Mouse (Mus musculus) limb, embryonic 11.5 days (tissue): Measurements from ENCODE around the gene Kansl3. TPM values are rescaled to one million over a fixed set of nuclear protein-coding genes. Genes with fewer than 3 reads are reported as not detected.

ENCODE experiments used
- ATAC-seq: fragments of 200-750 bp; cut with Nextera tagmentation; 2 replicates; pipeline ENCODE4 v1.8.0; 2017; ENCODE audit warnings: low read depth; ENCODE audit not compliant: insufficient number of reproducible peaks, low FRiP score, low TSS enrichment
- DNase-seq: peaks from one replicate; pipeline ENCODE4 v3.0.0-alpha.2; 2015; ENCODE audit warnings: low spot score
- H3K27ac ChIP-seq: fragments of 300-500 bp; sonication (generic); replicated peaks from 2 replicates; pipeline ENCODE4 v1.5.1; 2014; ENCODE audit warnings: low read depth, mild to moderate bottlenecking, low read length
- H3K27me3 ChIP-seq: fragments of 300-500 bp; sonication (generic); 2 replicates; pipeline ENCODE4 v1.6.1; 2014; ENCODE audit warnings: mild to moderate bottlenecking, low read length, mixed read lengths; ENCODE audit not compliant: control insufficient read depth, insufficient read depth
- H3K36me3 ChIP-seq: fragments of 300-500 bp; sonication (generic); 2 replicates; pipeline ENCODE4 v1.6.1; 2014; ENCODE audit warnings: mild to moderate bottlenecking, low read length, moderate library complexity, mixed read lengths; ENCODE audit not compliant: control insufficient read depth, insufficient read depth
- H3K4me1 ChIP-seq: fragments of 300-500 bp; sonication (generic); 2 replicates; pipeline ENCODE4 v1.6.1; 2014; ENCODE audit warnings: low read length, mixed read lengths; ENCODE audit not compliant: control insufficient read depth, insufficient read depth
- H3K4me2 ChIP-seq: fragments of 300-500 bp; sonication (generic); 2 replicates; pipeline ENCODE4 v1.6.1; 2014; ENCODE audit warnings: low read depth, mild to moderate bottlenecking, moderate library complexity; ENCODE audit not compliant: severe bottlenecking
- H3K4me3 ChIP-seq: fragments of 300-500 bp; sonication (generic); 2 replicates; pipeline ENCODE4 v1.5.1; 2014; ENCODE audit warnings: low read depth, low read length
- H3K9ac ChIP-seq: fragments of 300-500 bp; sonication (generic); 2 replicates; pipeline ENCODE4 v1.6.1; 2014; ENCODE audit warnings: mild to moderate bottlenecking, low read length
- H3K9me3 ChIP-seq: fragments of 300-500 bp; sonication (generic); 2 replicates; pipeline ENCODE4 v1.6.1; 2016; ENCODE audit warnings: low read length; ENCODE audit not compliant: control insufficient read depth
- WGBS: fragments of 180-500 bp; shearing (Covaris S2); extraction: QIAGEN DNeasy Blood & Tissue Kit; methylation state at CpG from one replicate; pipeline ENCODE4 v1.1.7; 2014; 5-methylcytosine and 5-hydroxymethylcytosine counted together
- polyA plus RNA-seq: library from polyadenylated mRNA; unstranded; fragments of >200 nt; fragmentation: Nextera tagmentation; extraction: Ambion mirVana; gene quantifications from 2 replicates; pipeline ENCODE4 v1.2.1, GENCODE M21; 2014

Kansl3 gene
- polyA plus RNA-seq, 1 experiment from 2014 or later: 34.4 TPM

GRCm38 (mm10) chr1:36368112-36368968 lies 641 bp downstream of the Kansl3 start:
- Histone ChIP-seq H3K9me3 (no peaks in the 10 kb centered on the region), H3K27ac (peak overlapping the region; percentile 37; the same call in 1 of the 2 replicates), H3K4me3 (peak overlapping the region; percentile 79), H3K36me3 (peaks cover 8% of the 10 kb centered on the region), H3K4me1 (peaks cover 7% of the 10 kb centered on the region; the same call in 1 of the 2 replicates), H3K27me3 (no peaks in the 10 kb centered on the region), H3K9ac (peak overlapping the region; percentile 88), H3K4me2 (peak overlapping the region; percentile 50)
- DNase-seq (peak; percentile 23), ATAC-seq (peak; percentile 73)
- WGBS: 5% methylated on average over 47 of the region's 55 CpGs

DNA sequence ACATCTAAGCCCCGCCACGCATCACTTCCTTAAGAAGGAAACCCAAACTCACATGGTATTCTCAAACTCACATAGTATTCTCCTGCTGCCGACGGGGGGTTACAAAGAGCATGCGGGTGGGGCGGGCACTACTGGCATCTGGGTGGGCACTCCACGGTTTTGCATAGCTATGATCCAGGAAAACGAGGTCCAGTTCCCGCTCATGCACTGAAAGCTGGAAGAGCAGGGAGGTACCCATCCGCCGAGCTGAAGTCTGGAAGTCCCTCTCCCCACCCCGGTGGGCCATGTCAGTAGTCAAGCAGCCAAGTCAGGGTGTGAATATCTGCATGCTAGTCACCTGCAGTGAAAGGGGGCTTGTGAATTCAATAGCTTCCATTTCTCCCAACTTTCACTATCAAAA lies 1.3 kb downstream of the Kansl3 start:
- ATAC-seq (no peak), DNase-seq (no peak)
- Histone ChIP-seq H3K4me1 (peaks cover 7% of the 10 kb centered on the region; the same call in 1 of the 2 replicates), H3K36me3 (peaks cover 8% of the 10 kb centered on the region), H3K27ac (no peak overlapping the region), H3K9ac (no peak overlapping the region), H3K27me3 (no peaks in the 10 kb centered on the region), H3K4me3 (peak overlapping the region; percentile 79), H3K4me2 (peak overlapping the region; percentile 50), H3K9me3 (no peaks in the 10 kb centered on the region)
- 68% methylated on average over 12 of the region's 12 CpGs for WGBS

DNA sequence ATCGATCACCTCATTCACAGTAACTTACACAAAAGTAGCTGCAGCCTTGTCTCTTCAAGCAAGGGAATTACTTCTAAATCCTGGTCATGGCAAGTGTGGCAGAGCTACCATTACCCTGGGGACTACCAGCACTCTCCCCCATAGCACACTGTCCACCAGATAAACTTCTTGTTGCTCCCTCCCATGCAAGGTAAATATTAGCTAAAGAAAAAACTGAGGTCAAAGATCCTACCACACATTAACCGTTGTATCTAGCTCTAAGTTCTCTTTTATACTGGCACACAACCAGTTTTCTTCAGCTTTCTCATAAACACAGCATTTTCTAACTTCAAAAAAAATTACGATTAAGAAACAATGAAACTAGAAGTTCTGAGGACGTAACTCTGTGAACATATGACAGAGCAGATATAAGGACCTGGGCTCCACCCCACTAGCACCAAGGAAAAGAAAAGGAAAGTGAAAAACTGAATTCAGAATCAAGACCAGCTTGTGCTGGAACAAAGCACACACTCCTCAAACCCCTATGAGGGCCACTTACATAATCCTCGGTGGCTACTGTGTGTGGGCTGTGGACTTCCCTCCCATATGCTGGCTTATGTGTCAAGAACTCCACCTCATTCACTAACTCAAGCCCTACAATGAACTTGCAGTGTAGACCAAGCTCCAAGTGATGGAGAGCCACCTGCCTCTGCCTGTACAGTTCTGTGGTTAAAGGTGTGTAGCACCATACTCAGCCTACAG lies 11.9 kb downstream of the Kansl3 start:
- Histone ChIP-seq H3K36me3 (peaks cover 35% of the 10 kb centered on the region), H3K27ac (no peak overlapping the region), H3K27me3 (no peaks in the 10 kb centered on the region), H3K9ac (no peak overlapping the region), H3K4me1 (no peaks in the 10 kb centered on the region), H3K9me3 (no peaks in the 10 kb centered on the region), H3K4me3 (no peak overlapping the region), H3K4me2 (no peak overlapping the region)
- WGBS: 90% methylated on average over 5 of the region's 5 CpGs
- DNase-seq (no peak), ATAC-seq (no peak)

DNA sequence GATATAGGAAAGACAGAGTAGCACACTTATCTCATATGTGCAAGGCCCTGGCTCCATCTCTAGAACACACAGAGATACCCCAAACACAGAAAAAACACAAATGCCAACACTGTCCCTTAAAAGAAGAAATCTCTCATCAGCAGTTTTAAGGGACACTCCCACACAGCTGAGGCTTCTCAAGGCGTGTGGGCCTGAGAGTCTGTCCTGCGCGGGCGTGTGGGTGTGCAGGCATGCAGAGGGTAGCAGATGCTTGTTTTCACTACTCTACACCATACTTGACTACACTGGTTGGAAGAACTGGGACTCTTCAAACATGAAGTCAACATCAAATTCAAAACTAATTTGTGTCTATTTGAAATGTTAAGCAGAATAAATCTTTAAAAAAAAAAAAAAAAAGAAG lies 16.6 kb downstream of the Kansl3 start:
- Histone ChIP-seq H3K36me3 (peaks cover 44% of the 10 kb centered on the region), H3K9ac (no peak overlapping the region), H3K27me3 (no peaks in the 10 kb centered on the region), H3K4me3 (no peak overlapping the region), H3K27ac (no peak overlapping the region), H3K4me1 (no peaks in the 10 kb centered on the region), H3K9me3 (no peaks in the 10 kb centered on the region), H3K4me2 (no peak overlapping the region)
- ATAC-seq (no peak), DNase-seq (no peak)
- 94% methylated on average over 4 of the region's 4 CpGs for WGBS

GRCm38 (mm10) chr1:36342547-36342946 lies 26.4 kb downstream of the Kansl3 start:
- WGBS: 95% methylated on average over 6 of the region's 6 CpGs
- ATAC-seq (no peak), DNase-seq (no peak)
- H3K9ac ChIP-seq: no peak overlapping the region
- H3K4me3 ChIP-seq: no peak overlapping the region
- no peaks in the 10 kb centered on the region for H3K9me3 ChIP-seq
- no peaks in the 10 kb centered on the region for H3K27me3 ChIP-seq
- peaks cover 38% of the 10 kb centered on the region for H3K36me3 ChIP-seq
- H3K4me1 ChIP-seq: no peaks in the 10 kb centered on the region
- H3K4me2 ChIP-seq: no peak overlapping the region
- H3K27ac ChIP-seq: no peak overlapping the region

GRCm38 (mm10) chr1:36332955-36333887 lies 35.8 kb downstream of the Kansl3 start:
- DNase-seq: no peak
- WGBS: 82% methylated on average over 14 of the region's 14 CpGs
- no peak for ATAC-seq
- H3K27ac ChIP-seq: no peak overlapping the region
- H3K4me1 ChIP-seq: no peaks in the 10 kb centered on the region
- no peak overlapping the region for H3K4me2 ChIP-seq
- H3K9me3 ChIP-seq: no peaks in the 10 kb centered on the region
- H3K36me3 ChIP-seq: peaks cover 17% of the 10 kb centered on the region
- no peaks in the 10 kb centered on the region for H3K27me3 ChIP-seq
- H3K9ac ChIP-seq: no peak overlapping the region
- H3K4me3 ChIP-seq: no peak overlapping the region

DNA sequence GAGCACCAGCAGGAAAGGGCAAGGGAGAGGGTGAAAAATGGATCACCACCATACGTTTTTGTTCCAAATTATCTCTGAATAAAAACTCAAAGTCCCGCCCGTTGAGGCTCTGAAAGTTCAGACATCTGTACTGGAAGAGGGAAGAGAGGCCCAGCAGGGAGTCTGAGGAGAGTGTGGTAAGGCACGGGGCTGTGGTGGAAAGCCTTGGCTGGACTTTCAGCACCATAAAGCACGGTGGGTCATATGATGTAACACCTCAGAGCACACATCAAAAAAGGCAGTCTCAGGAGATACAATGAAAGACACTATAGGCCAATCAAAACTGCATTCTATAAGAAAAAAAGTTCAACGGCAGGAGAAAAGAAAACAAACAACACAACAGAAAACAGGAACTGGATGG lies 37.2 kb downstream of the Kansl3 start:
- ATAC-seq: no peak
- no peak for DNase-seq
- Histone ChIP-seq H3K27me3 (no peaks in the 10 kb centered on the region), H3K27ac (no peak overlapping the region), H3K4me2 (no peak overlapping the region), H3K4me3 (no peak overlapping the region), H3K9ac (no peak overlapping the region), H3K4me1 (no peaks in the 10 kb centered on the region), H3K36me3 (peaks cover 8% of the 10 kb centered on the region; the same call in 1 of the 2 replicates), H3K9me3 (no peaks in the 10 kb centered on the region)
- WGBS: 76% methylated on average over 6 of the region's 6 CpGs

DNA sequence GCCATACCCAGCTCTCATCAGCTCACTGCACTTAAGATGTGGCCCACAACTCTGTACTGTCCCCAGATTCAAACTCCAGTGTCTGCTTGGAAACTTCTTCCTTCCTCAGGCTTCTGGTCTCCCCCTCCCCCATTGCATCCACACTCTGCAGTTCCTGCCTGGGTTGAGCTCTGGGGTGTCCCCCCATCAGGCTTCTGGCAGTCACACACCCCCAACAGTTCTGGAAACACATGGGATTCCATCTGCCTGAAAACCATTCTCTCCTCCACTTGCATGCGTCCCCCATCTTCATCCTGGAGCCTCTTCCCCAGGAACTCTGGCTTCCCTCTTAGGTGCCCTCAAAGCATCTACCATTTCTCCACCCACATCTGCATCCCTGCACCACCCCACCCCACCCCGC lies 42.2 kb downstream of the Kansl3 start:
- no peaks in the 10 kb centered on the region for H3K27me3 ChIP-seq
- no peak overlapping the region for H3K4me2 ChIP-seq
- ATAC-seq (no peak), DNase-seq (no peak)
- H3K4me1 ChIP-seq: no peaks in the 10 kb centered on the region
- peaks cover 3% of the 10 kb centered on the region; the same call in 1 of the 2 replicates for H3K36me3 ChIP-seq
- 95% methylated on average over 2 of the region's 2 CpGs for whole genome bisulfite sequencing
- H3K9me3 ChIP-seq: no peaks in the 10 kb centered on the region
- H3K27ac ChIP-seq: no peak overlapping the region
- H3K9ac ChIP-seq: no peak overlapping the region
- no peak overlapping the region for H3K4me3 ChIP-seq
